Mouse (Mus musculus) spleen, adult 2 months (tissue): Measurements from ENCODE around the gene Icosl.

ENCODE experiments used
- CTCF ChIP-seq: fragments of 200-500 bp; IDR thresholded peaks from 2 replicates; pipeline ENCODE4 v1.5.1; 2011; ENCODE audit warnings: mild to moderate bottlenecking, inconsistent platforms; ENCODE audit not compliant: insufficient read depth, insufficient read length, insufficient replicate concordance; ENCODE audit errors: extremely low read depth
- POLR2A ChIP-seq: fragments of 200-500 bp; IDR thresholded peaks from 2 replicates; pipeline ENCODE4 v1.6.1; 2011; ENCODE audit warnings: low read depth, low read length, inconsistent platforms

GRCm38 (mm10) chr10:78129423-78129822 lies 60.3 kb downstream of the Icosl start:
- TF ChIP-seq CTCF (no peak), POLR2A (no peak)
